Mouse (Mus musculus): ENCODE measurements around the gene Ephb4.

GRCm38 (mm10) chr5:137410549-137410948 is 60.6 kb downstream of the Ephb4 start:
- TF ChIP-seq GATA1 (IDR thresholded peaks at IDR 0.05; ENCODE audit: low read length): no peak
- TF ChIP-seq TAL1 (IDR thresholded peaks at IDR 0.05; ENCODE audit: low read length): no peak
